Mouse (Mus musculus): ENCODE results near the gene Pitpnc1.

- no peak for TF ChIP-seq CTCF (IDR thresholded peaks at IDR 0.05; ENCODE audit: borderline replicate concordance, insufficient read depth, low read depth, low read length)
- no peak for TF ChIP-seq POLR2A (IDR thresholded peaks at IDR 0.05; ENCODE audit: borderline replicate concordance, insufficient read depth, low read length)
Measured at GRCm38 (mm10) chr11:107419925-107420324, 50.6 kb downstream of the Pitpnc1 start.
